Mouse (Mus musculus): ENCODE data around the gene Sycp3. TPM values are rescaled to one million over a fixed set of nuclear protein-coding genes. Genes with fewer than 3 reads are reported as not detected.

Sycp3 gene
- 5.2 TPM for polyA plus RNA-seq (2014; fragmentation: Illumina TruSeq; extraction: RNeasy Lipid Tissue Mini Kit (QIAGEN cat#74804); ENCODE audit: low read depth, low replicate concordance)

GRCm38 (mm10) chr10:88459502-88459992 is at the start of gene Sycp3:
Gene Sycp3 (plus strand): TSS chr10:88459569.

GRCm38 (mm10) chr10:88503421-88504314 is 44.3 kb downstream of the Sycp3 start, which contains the start of gene Chpt1:
Gene Chpt1 (minus strand): TSS chr10:88504073.

Other genes starting within 250 kb of the Sycp3 start
- gene Dram1, start 80.5 kb upstream of the Sycp3 start, polyA plus RNA-seq (2014; fragmentation: Illumina TruSeq; extraction: RNeasy Lipid Tissue Mini Kit (QIAGEN cat#74804); ENCODE audit: low read depth, low replicate concordance): 58.7 TPM
- 20.7 TPM for gene Gnptab, start 80.4 kb upstream of the Sycp3 start, polyA plus RNA-seq (2014; fragmentation: Illumina TruSeq; extraction: RNeasy Lipid Tissue Mini Kit (QIAGEN cat#74804); ENCODE audit: low read depth, low replicate concordance)
- 339 TPM for gene Chpt1, start 44.5 kb downstream of the Sycp3 start, polyA plus RNA-seq (2014; fragmentation: Illumina TruSeq; extraction: RNeasy Lipid Tissue Mini Kit (QIAGEN cat#74804); ENCODE audit: low read depth, low replicate concordance)
- gene Mybpc1, start 145.6 kb downstream of the Sycp3 start, polyA plus RNA-seq (2014; fragmentation: Illumina TruSeq; extraction: RNeasy Lipid Tissue Mini Kit (QIAGEN cat#74804); ENCODE audit: low read depth, low replicate concordance): 2.3 TPM
- gene Spic, start 225.4 kb downstream of the Sycp3 start, polyA plus RNA-seq (2014; fragmentation: Illumina TruSeq; extraction: RNeasy Lipid Tissue Mini Kit (QIAGEN cat#74804); ENCODE audit: low read depth, low replicate concordance): 1.3 TPM